Mouse (Mus musculus): ENCODE measurements around the gene Wfdc16. TPM values are rescaled to one million over a fixed set of nuclear protein-coding genes. Genes with fewer than 3 reads are reported as not detected.
A peak's percentile ranks its signal among the peaks of the same experiment; 100 is the strongest.

Wfdc16 gene
- not detected for polyA plus RNA-seq (2021)

DNA sequence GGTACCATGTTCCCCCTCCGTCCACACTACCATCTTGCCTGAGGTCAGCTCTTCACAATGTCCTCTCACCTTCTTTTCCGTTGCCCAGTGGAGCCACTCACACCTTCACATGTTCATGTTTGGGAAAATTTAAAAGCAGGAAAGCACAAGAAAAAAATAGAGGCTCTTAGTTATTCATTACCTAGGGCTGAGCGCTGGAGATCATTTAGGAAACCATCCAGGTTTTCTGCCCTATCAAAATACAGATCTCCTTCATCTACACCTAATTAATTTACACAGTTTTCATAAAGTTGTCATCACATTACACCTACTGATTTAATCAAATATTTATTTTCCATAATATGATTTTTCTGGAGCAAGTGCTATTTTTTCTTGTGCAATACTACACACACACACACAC is at the start of gene Wfdc16:
Gene Wfdc16, minus strand, starts transcription at position 101 of the 400 bp plus-strand sequence.
- CTCF ChIA-PET, result no interaction called here
- in situ Hi-C loops (cut with MboI; ENCODE audit: low pct_unique_long_range_greater_than_20kb), result no loop called here
- H3K27me3 ChIP-seq, result no peaks in the 10 kb centered on the region
- POLR2A ChIA-PET, result no interaction called here
- no peak for TF ChIP-seq CTCF (IDR thresholded peaks at IDR 0.05)
- DNase-seq (ENCODE audit: low read depth, low spot score), result no peak
- no peak for ATAC-seq

DNA sequence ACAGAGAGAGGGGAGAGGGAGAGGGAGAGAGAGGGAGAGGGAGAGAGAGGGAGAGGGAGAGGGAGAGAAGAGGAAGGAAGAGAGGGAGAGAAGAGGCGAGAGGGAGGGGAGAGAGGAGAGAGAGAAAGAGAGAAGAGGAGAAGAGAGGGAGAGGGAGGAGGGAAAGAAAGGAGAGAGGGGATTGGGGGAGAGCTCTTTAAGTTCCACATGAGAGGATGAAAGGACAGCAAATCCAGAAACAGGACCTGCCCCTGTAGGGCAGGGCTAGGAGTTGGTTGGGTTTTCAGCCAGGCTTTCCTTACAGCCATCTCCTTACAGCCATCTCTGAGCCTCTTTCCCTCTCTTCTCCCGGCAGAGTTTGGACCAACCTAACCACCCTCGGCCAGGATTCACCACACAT is 46.2 kb upstream of the Wfdc16 start, which contains the start of gene Wfdc13:
Gene Wfdc13, plus strand, starts transcription at position 301 of the 400 bp plus-strand sequence.
- POLR2A ChIA-PET, result no interaction called here
- ATAC-seq (no peak), DNase-seq (ENCODE audit: low read depth, low spot score) (no peak)
- no peaks in the 10 kb centered on the region for H3K27me3 ChIP-seq
- TF ChIP-seq CTCF (IDR thresholded peaks at IDR 0.05), result no peak
- CTCF ChIA-PET, result interaction anchor here (1.3 kb wide), 1 partner anchor 93 kb away, joined by 4 read pairs; no protein-coding TSS in a partner anchor
- in situ Hi-C loops (cut with MboI; ENCODE audit: low pct_unique_long_range_greater_than_20kb), result loop anchor here (5.0 kb wide), 1 partner anchor 42 kb away; no protein-coding TSS in a partner anchor

DNA sequence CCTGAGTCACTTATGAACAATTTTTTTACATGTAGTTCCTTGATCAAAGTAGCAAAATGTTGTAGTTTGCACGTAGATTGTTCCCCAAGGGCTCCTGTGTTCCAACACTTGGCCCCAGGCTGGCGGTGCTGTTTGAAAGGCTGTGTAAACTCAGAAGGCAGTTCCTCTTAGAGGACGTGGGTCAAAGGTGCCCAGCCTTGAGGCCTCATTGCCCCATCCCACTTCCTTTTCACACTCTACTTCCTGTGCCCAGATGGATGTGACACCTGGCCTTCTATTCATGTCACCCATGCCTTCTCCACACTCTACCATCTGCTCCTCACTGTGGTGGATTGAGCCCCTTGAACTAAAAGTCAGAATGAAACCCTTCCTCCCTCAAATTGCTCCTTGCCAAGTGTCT is 41.3 kb upstream of the Wfdc16 start:
- in situ Hi-C loops (cut with MboI; ENCODE audit: low pct_unique_long_range_greater_than_20kb), result loop anchor here (5.0 kb wide), 1 partner anchor 47 kb away; no protein-coding TSS in a partner anchor
- no peak for TF ChIP-seq CTCF (IDR thresholded peaks at IDR 0.05)
- CTCF ChIA-PET, result no interaction called here
- H3K27me3 ChIP-seq, result no peaks in the 10 kb centered on the region
- POLR2A ChIA-PET, result no interaction called here
- DNase-seq (ENCODE audit: low read depth, low spot score) (no peak), ATAC-seq (no peak)

DNA sequence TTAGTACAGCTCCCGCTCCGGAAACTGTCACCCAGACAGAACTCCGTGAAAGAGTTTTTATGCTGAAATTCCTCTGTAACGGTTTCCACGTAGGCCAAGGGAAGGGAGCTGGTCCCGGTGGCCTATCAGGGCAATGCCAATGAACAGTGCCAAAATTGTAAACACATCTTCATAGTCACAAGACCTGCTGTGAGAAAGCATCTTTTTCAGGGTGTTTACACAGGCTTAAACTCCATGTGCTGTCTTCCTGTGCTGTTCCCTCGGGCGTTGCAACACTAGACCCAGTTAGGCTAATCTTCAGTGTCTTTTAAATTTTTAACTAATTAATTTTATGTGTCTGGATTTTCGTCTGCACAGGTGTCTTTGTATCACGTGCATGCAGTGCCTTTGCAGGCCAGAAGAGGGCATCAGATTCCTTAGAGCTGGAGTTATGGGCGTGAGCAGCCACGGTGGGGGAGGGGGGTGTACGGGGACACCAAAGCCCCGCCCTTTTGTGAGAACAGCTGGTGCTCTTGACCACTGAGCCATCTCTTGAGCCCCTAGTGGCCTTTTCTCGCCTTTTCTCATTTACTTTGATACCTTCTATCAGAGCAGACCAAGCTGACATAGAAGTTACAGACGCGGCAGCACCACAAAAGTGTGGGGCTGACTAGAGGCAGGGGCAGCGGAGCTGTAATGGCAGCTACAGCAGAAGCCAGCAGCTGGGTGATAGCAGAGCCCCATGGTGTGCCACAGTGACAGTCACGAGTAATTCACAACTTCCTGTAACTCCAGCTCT is 40.4 kb upstream of the Wfdc16 start:
- in situ Hi-C loops (cut with MboI; ENCODE audit: low pct_unique_long_range_greater_than_20kb), result no loop called here
- POLR2A ChIA-PET, result no interaction called here
- no peak for DNase-seq (ENCODE audit: low read depth, low spot score)
- TF ChIP-seq CTCF (IDR thresholded peaks at IDR 0.05), result peak; percentile 54
- no peak for ATAC-seq
- H3K27me3 ChIP-seq, result no peaks in the 10 kb centered on the region
- CTCF ChIA-PET, result no interaction called here

DNA sequence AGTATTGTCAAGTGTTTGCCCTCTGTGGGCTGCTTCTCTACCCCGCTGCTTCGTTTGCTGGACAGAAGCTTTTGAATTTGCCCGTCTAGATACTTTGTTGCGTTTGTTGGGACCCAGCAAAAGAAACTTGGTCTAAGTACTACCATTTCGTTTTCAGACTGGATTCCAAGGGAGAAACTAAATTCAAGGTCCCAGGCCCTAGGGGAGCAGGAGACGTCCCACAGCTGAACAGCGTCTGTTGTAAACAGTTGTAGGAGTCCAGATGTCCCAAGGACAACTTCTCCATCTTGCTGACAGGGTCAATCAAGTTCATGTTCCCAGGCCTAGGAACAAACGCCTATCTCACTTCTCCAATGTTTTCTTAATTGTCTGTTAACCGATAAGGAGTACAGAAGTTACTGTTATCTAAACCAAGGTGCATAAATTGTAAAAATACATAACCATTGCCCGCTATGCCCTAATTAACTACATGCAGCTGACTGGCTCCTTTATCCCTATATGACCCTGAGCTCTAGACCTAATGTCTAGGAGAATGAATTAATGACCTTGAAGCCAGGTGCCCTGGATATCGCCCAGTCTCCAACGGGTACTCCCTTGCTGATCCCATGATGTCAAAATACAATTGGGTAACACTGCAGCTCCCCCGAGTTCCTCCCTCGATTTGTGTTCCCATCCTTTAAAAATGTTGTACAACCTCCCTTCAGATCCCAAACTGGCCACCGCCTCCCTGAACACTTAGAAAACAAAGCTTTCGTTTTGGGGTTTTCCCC is 38.5 kb upstream of the Wfdc16 start:
- DNase-seq (ENCODE audit: low read depth, low spot score) (no peak), ATAC-seq (no peak)
- CTCF ChIA-PET, result interaction anchor here (0.7 to 1.2 kb wide), 2 partner anchors 54 to 85 kb away, joined by 3 read pairs; no protein-coding TSS in a partner anchor
- POLR2A ChIA-PET, result no interaction called here
- in situ Hi-C loops (cut with MboI; ENCODE audit: low pct_unique_long_range_greater_than_20kb), result no loop called here
- no peaks in the 10 kb centered on the region for H3K27me3 ChIP-seq
- no peak for TF ChIP-seq CTCF (IDR thresholded peaks at IDR 0.05)

DNA sequence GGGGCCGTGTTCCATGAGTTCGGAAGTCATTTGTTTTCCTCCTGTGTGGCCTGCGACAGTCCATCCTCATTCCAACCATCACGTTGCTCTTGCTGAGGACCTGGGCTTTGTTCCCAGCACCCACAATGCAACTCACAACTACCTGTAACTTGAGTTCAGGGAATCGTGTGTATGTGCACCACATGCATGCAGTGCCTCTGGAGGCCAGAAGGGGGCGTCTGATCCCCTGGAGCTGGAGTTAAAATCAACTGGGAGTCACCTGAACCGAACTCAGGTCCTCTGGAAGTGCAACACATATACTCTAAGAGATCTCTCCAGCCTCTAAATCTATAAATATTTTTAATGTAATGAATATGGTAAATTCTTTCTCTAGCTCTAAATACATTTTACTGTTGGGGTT is 37.5 kb upstream of the Wfdc16 start:
- in situ Hi-C loops (cut with MboI; ENCODE audit: low pct_unique_long_range_greater_than_20kb), result no loop called here
- ChIA-PET CTCF (no interaction called here), POLR2A (no interaction called here)
- ATAC-seq (no peak), DNase-seq (ENCODE audit: low read depth, low spot score) (no peak)
- H3K27me3 ChIP-seq, result no peaks in the 10 kb centered on the region
- TF ChIP-seq CTCF (IDR thresholded peaks at IDR 0.05), result peak; percentile 35

DNA sequence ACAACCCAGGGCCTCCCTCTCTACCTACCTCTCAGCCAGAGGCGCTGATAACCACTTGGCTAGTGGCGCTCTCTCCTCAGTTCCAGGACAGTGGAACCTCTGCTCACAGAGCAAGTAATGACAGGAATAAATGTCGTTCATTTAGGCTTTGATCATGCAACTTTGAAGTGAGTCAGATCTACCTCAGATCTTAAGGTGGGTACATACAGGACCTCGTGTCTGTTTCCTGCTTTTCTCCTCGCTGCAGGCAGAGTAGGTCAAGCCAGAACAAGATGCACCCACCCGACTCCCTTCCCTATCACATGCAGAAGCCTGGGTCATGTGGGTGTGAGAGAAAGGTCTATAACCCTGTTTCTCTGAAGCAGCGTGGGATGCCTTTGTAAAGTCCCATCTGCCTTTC is 35.4 kb upstream of the Wfdc16 start, which contains the start of gene Wfdc11:
Gene Wfdc11, minus strand, starts transcription at position 101 of the 400 bp plus-strand sequence.
- ChIA-PET CTCF (no interaction called here), POLR2A (no interaction called here)
- DNase-seq (ENCODE audit: low read depth, low spot score), result no peak
- TF ChIP-seq CTCF (IDR thresholded peaks at IDR 0.05), result no peak
- no peaks in the 10 kb centered on the region for H3K27me3 ChIP-seq
- no peak for ATAC-seq
- in situ Hi-C loops (cut with MboI; ENCODE audit: low pct_unique_long_range_greater_than_20kb), result no loop called here

DNA sequence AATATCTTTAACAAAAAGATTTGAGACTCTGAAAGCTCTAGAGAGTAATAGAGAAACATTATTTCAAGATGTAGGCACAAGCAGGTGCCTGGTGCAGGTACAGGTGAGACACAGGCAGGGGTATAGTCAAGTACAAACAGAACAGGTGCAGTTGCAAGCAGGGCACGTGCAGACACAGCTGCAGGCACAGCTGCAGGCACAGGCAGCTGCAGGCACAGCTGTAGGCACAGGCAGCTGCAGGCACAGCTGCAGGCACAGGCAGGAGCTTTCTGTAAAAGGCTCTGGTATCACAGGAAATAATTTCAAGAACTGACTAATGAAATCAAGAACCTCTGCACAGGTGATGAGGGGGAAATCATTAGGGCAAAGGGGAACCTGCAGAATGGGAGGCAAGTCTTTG is 32.3 kb upstream of the Wfdc16 start:
- TF ChIP-seq CTCF (IDR thresholded peaks at IDR 0.05), result no peak
- ATAC-seq, result no peak
- peaks cover 4% of the 10 kb centered on the region for H3K27me3 ChIP-seq
- DNase-seq (ENCODE audit: low read depth, low spot score), result no peak
- ChIA-PET POLR2A (no interaction called here), CTCF (no interaction called here)
- in situ Hi-C loops (cut with MboI; ENCODE audit: low pct_unique_long_range_greater_than_20kb), result no loop called here

DNA sequence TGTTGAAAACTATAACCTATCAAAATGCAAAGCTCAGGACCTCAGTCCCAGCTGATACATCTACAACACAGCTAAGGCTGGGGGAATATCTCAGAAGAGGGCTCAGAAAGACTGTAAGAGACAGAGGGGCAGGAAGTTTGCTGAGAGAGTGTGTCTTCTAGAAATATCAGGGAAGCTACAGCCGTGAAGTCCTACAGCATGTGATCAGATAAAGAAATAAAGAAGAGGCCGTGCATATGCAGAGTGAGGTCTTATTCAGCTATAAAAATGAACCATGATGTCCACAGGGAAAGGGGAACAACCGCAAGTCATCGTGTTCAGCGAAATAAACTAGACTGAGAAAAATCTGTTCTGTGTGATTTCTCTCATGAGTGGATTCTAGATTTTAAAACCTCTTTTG is 31.7 kb upstream of the Wfdc16 start:
- no peak for ATAC-seq
- in situ Hi-C loops (cut with MboI; ENCODE audit: low pct_unique_long_range_greater_than_20kb), result no loop called here
- CTCF ChIA-PET, result no interaction called here
- TF ChIP-seq CTCF (IDR thresholded peaks at IDR 0.05), result no peak
- no peak for DNase-seq (ENCODE audit: low read depth, low spot score)
- peaks cover 4% of the 10 kb centered on the region for H3K27me3 ChIP-seq
- POLR2A ChIA-PET, result no interaction called here

DNA sequence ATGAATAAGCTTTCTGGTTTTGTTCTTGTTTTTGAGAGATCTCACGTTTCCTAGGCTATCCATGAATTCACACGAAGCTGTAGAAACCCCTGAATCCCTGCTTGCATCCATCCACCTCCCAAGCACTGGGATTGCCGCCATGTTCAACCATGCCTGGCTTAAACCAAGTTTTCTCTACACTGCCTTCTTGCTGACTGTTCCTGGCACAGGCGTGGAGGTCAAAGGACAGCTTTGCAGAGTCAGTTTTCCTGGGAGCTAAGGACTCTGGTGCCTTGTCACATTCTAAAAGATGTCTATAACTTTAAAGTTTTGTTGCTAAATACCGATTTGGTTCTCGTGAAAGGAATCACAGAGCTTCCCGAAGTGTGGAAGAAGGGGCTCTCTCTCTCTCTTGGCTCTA is 26.3 kb upstream of the Wfdc16 start:
- DNase-seq (ENCODE audit: low read depth, low spot score) (no peak), ATAC-seq (no peak)
- CTCF ChIA-PET, result interaction anchor here (1.3 kb wide), 1 partner anchor 18 kb away, joined by 3 read pairs; no protein-coding TSS in a partner anchor
- POLR2A ChIA-PET, result no interaction called here
- peaks cover 4% of the 10 kb centered on the region for H3K27me3 ChIP-seq
- in situ Hi-C loops (cut with MboI; ENCODE audit: low pct_unique_long_range_greater_than_20kb), result no loop called here
- TF ChIP-seq CTCF (IDR thresholded peaks at IDR 0.05), result no peak

DNA sequence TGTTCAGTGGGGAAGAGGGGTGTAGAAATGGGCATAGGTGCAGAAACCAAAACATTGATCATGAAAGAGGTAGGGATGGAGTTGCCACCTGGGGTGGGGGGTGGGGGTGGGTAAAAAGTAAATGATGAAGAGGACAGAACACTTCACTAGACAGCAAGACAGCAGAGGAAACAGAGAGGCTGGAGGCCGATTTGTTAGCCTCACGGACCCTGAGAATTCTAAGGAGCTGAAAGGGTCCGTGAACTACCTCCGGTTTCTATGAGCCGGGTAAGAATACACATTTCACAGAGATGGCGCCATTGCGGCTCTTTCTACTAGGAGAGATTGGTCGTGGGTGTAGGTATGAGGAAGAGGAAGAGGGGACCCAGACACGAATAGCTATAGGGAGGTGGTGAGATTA is 17.9 kb upstream of the Wfdc16 start, which contains the start of gene Wfdc9:
Gene Wfdc9, minus strand, starts transcription at position 101 of the 400 bp plus-strand sequence.
- CTCF ChIA-PET, result interaction anchor here (0.6 to 1.2 kb wide), 3 partner anchors 10 to 16 kb away, joined by 3 to 4 read pairs (median 3); no protein-coding TSS in a partner anchor
- ATAC-seq, result no peak
- H3K27me3 ChIP-seq, result peaks cover 10% of the 10 kb centered on the region
- POLR2A ChIA-PET, result no interaction called here
- TF ChIP-seq CTCF (IDR thresholded peaks at IDR 0.05), result no peak
- no peak for DNase-seq (ENCODE audit: low read depth, low spot score)
- in situ Hi-C loops (cut with MboI; ENCODE audit: low pct_unique_long_range_greater_than_20kb), result no loop called here
